In genomic region chr12:26635665-26636241, GRCm38 (mm10) we compare ENCODE assay signal across 13 mouse cellular contexts.
DNase-seq lines count a peak whose midpoint lies in the region; ATAC-seq and TF ChIP-seq lines count a peak whose summit lies in the region.
"Had no signal": no experiment of that assay in that cellular context is flagged by ENCODE, and none has a peak within 500 bp of the region (broad histone marks: within the 10 kb centered on the region; RNA-seq: fewer than 3 reads in every experiment).

No protein-coding gene starts in this region.

- H3K27me3 ChIP-seq in lung, embryonic 14.5 days (ENCODE audit: insufficient read depth, low read length): no peaks in the 10 kb centered on the region
- no peaks in the 10 kb centered on the region for H3K27me3 ChIP-seq in forebrain, embryonic 10.5 days (ENCODE audit: poor library complexity, severe bottlenecking)
- H3K27me3 ChIP-seq in hindbrain, embryonic 15.5 days: no peaks in the 10 kb centered on the region
- no peaks in the 10 kb centered on the region for H3K27me3 ChIP-seq in neural tube, embryonic 15.5 days (replicated peaks)
- H3K27me3 ChIP-seq: limb, embryonic 15.5 days had no signal

- peak overlapping the region; percentile 6; the same call in 1 of the 2 replicates for H3K27ac ChIP-seq in lung, embryonic 14.5 days (ENCODE audit: low read depth)
- peak overlapping the region; percentile 66 for H3K27ac ChIP-seq in forebrain, embryonic 10.5 days
- peak overlapping the region; percentile 72 for H3K27ac ChIP-seq in hindbrain, embryonic 15.5 days (replicated peaks)
- peak overlapping the region; percentile 30; the same call in 1 of the 2 replicates for H3K27ac ChIP-seq in neural tube, embryonic 15.5 days (replicated peaks)
- H3K27ac ChIP-seq: limb, embryonic 15.5 days had no signal

- WGBS in lung, embryonic 14.5 days: 36% methylated on average over 4 of the region's 4 CpGs
- 49% methylated on average over 4 of the region's 4 CpGs for WGBS in forebrain, embryonic 10.5 days
- whole genome bisulfite sequencing in hindbrain, embryonic 15.5 days: 22% methylated on average over 4 of the region's 4 CpGs
- WGBS in neural tube, embryonic 15.5 days: 28% methylated on average over 4 of the region's 4 CpGs

- no peaks in the 10 kb centered on the region for H3K36me3 ChIP-seq in lung, embryonic 14.5 days (ENCODE audit: insufficient read depth)
- no peaks in the 10 kb centered on the region for H3K36me3 ChIP-seq in forebrain, embryonic 10.5 days (replicated peaks)
- H3K36me3 ChIP-seq in hindbrain, embryonic 15.5 days: no peaks in the 10 kb centered on the region
- H3K36me3 ChIP-seq in neural tube, embryonic 15.5 days: no peaks in the 10 kb centered on the region
- H3K36me3 ChIP-seq: limb, embryonic 15.5 days had no signal

- no peak overlapping the region for H3K4me2 ChIP-seq in lung, embryonic 14.5 days
- H3K4me2 ChIP-seq in hindbrain, embryonic 15.5 days: no peak overlapping the region
- no peak overlapping the region for H3K4me2 ChIP-seq in neural tube, embryonic 15.5 days
- H3K4me2 ChIP-seq: limb, embryonic 15.5 days had no signal

- peak; percentile 44 for DNase-seq in lung, embryonic 14.5 days
- no peak for DNase-seq in lung, postnatal 14 days
- no peak for DNase-seq in forebrain, embryonic 10.5 days (ENCODE audit: extremely low spot score, low spot score)
- no peak for DNase-seq in heart, postnatal 4 days
- no peak for DNase-seq in adrenal gland, adult 8-10 months
- no peak for DNase-seq in thymus, postnatal 36 days
- DNase-seq: cerebellum, adult 11 months; gastrocnemius, postnatal 10 days; lung, postnatal 36 days; right cerebral cortex, postnatal 25 days had no signal

- H3K4me3 ChIP-seq in lung, embryonic 14.5 days (ENCODE audit: low read depth, low read length): no peak overlapping the region
- H3K4me3 ChIP-seq in forebrain, embryonic 10.5 days: no peak overlapping the region
- H3K4me3 ChIP-seq in hindbrain, embryonic 15.5 days: no peak overlapping the region
- no peak overlapping the region for H3K4me3 ChIP-seq in neural tube, embryonic 15.5 days (replicated peaks)
- H3K4me3 ChIP-seq: limb, embryonic 15.5 days had no signal

- peak; percentile 49; the same call in 1 of the 2 replicates for ATAC-seq in lung, embryonic 14.5 days (ENCODE audit: insufficient read depth)
- no peak for ATAC-seq in hindbrain, embryonic 15.5 days (ENCODE audit: low FRiP score, low read depth)
- no peak for ATAC-seq in neural tube, embryonic 15.5 days (ENCODE audit: low FRiP score)

- H3K9ac ChIP-seq in lung, embryonic 14.5 days: no peak overlapping the region
- no peak overlapping the region for H3K9ac ChIP-seq in hindbrain, embryonic 15.5 days
- no peak overlapping the region for H3K9ac ChIP-seq in neural tube, embryonic 15.5 days (replicated peaks)
- H3K9ac ChIP-seq: limb, embryonic 15.5 days had no signal

- no peaks in the 10 kb centered on the region for H3K9me3 ChIP-seq in lung, embryonic 14.5 days (ENCODE audit: low read depth, low read length)
- no peaks in the 10 kb centered on the region for H3K9me3 ChIP-seq in forebrain, embryonic 10.5 days
- H3K9me3 ChIP-seq in hindbrain, embryonic 15.5 days: no peaks in the 10 kb centered on the region
- H3K9me3 ChIP-seq in neural tube, embryonic 15.5 days (replicated peaks): no peaks in the 10 kb centered on the region
- H3K9me3 ChIP-seq: limb, embryonic 15.5 days had no signal

- TF ChIP-seq CTCF in lung, embryonic 14.5 days (IDR thresholded peaks at IDR 0.05; ENCODE audit: low read depth): no peak

- H3K4me1 ChIP-seq in lung, embryonic 14.5 days (ENCODE audit: insufficient read depth): peaks cover 3% of the 10 kb centered on the region; the same call in 1 of the 2 replicates
- peaks cover 36% of the 10 kb centered on the region for H3K4me1 ChIP-seq in forebrain, embryonic 10.5 days
- H3K4me1 ChIP-seq in hindbrain, embryonic 15.5 days (replicated peaks): peaks cover 30% of the 10 kb centered on the region
- peaks cover 23% of the 10 kb centered on the region for H3K4me1 ChIP-seq in neural tube, embryonic 15.5 days

Comparison
In these comparisons a context has a peak if more than half of its experiments do, and no peak if none do; other contexts are left out.
1. H3K27ac ChIP-seq: peak in every context shown above with its lines; median percentile 72 in hindbrain, embryonic 15.5 days; 66 in forebrain, embryonic 10.5 days; 30 in neural tube, embryonic 15.5 days; 6 in lung, embryonic 14.5 days.